Mouse (Mus musculus) stomach, postnatal 0 days (tissue): ENCODE results near the gene Ptpa. TPM values are rescaled to one million over a fixed set of nuclear protein-coding genes. Genes with fewer than 3 reads are reported as not detected.
A peak's percentile ranks its signal among the peaks of the same experiment; 100 is the strongest.

ENCODE experiments used
- ATAC-seq: fragments of 200-750 bp; cut with Nextera tagmentation; 2 replicates; pipeline ENCODE4 v1.8.0; 2017; ENCODE audit not compliant: low FRiP score, low TSS enrichment
- DNase-seq: peaks from one replicate; pipeline ENCODE4 v3.0.0-alpha.2; 2016; ENCODE audit warnings: low spot score
- H3K27ac ChIP-seq: fragments of 300-500 bp; sonication (generic); replicated peaks from 2 replicates; pipeline ENCODE4 v1.5.1; 2014; ENCODE audit warnings: mild to moderate bottlenecking, control low read depth
- H3K27me3 ChIP-seq: fragments of 300-500 bp; sonication (generic); 2 replicates; pipeline ENCODE4 v1.6.1; 2014; ENCODE audit warnings: low read length; ENCODE audit not compliant: control insufficient read depth, insufficient read depth
- H3K36me3 ChIP-seq: fragments of 300-500 bp; sonication (generic); 2 replicates; pipeline ENCODE4 v1.6.1; 2014; ENCODE audit warnings: low read length, mixed read lengths; ENCODE audit not compliant: control insufficient read depth, insufficient read depth
- H3K4me1 ChIP-seq: fragments of 300-500 bp; sonication (generic); replicated peaks from 2 replicates; pipeline ENCODE4 v1.6.1; 2014; ENCODE audit warnings: antibody characterized with exemption; ENCODE audit not compliant: control insufficient read depth, insufficient read depth
- H3K4me2 ChIP-seq: fragments of 300-500 bp; sonication (generic); replicated peaks from 2 replicates; pipeline ENCODE4 v1.6.1; 2014; ENCODE audit warnings: low read depth, mild to moderate bottlenecking, control low read depth, moderate library complexity
- H3K4me3 ChIP-seq: fragments of 300-500 bp; sonication (generic); 2 replicates; pipeline ENCODE4 v1.5.1; 2014; ENCODE audit warnings: low read depth, low read length, control low read depth
- H3K9ac ChIP-seq: fragments of 300-500 bp; sonication (generic); 2 replicates; pipeline ENCODE4 v1.6.1; 2014; ENCODE audit warnings: mild to moderate bottlenecking, low read length, control low read depth, mixed read lengths
- H3K9me3 ChIP-seq: fragments of 300-500 bp; sonication (generic); 2 replicates; pipeline ENCODE4 v1.6.1; 2016; ENCODE audit warnings: low read length; ENCODE audit not compliant: control insufficient read depth
- CTCF ChIP-seq: IDR thresholded peaks from 2 replicates; pipeline ENCODE4 v1.5.1; 2016; ENCODE audit warnings: antibody characterized with exemption, low read depth, mild to moderate bottlenecking, moderate library complexity
- EP300 ChIP-seq: optimal IDR thresholded peaks from 2 replicates; pipeline ENCODE3; 2016; ENCODE audit warnings: antibody characterized with exemption
- WGBS: fragments of 180-500 bp; shearing (Covaris S2); extraction: QIAGEN DNeasy Blood & Tissue Kit; methylation state at CpG from one replicate; pipeline ENCODE4 v1.1.7; 2014; 5-methylcytosine and 5-hydroxymethylcytosine counted together
- polyA plus RNA-seq: library from polyadenylated mRNA; unstranded; fragments of >200 nt; fragmentation: Nextera tagmentation; extraction: Ambion mirVana; gene quantifications from 2 replicates; pipeline ENCODE4 v1.2.1, GENCODE M21; 2015

The Ptpa gene
- polyA plus RNA-seq, 1 experiment from 2014 or later = 76.6 TPM

DNA sequence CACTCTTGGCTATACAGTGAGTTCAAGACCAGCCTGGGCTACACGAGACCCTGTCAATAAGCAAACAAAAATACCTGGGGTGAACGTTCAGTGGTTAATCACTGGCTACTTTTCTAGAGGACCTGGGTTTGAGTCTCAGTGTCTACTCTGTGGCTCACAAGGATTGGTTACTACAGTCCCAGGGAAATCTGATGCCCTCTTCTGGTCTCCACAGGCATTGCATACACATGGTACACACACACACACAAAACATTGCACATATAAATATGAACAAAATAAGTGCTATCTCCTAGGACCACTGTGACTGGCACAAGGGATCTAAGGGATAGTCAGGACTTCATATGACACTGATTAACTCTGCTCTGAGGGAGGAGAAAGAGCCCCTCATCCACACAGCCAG, 26.8 kb upstream of the Ptpa start:
- Histone ChIP-seq H3K4me1 (peaks cover 4% of the 10 kb centered on the region; the same call in 1 of the 2 replicates), H3K9me3 (no peaks in the 10 kb centered on the region), H3K4me3 (no peak overlapping the region), H3K36me3 (0 out of 2 replicates have a peak, but pooled peaks cover under 1% of the 10 kb centered on the region), H3K4me2 (no peak overlapping the region), H3K27me3 (no peaks in the 10 kb centered on the region), H3K27ac (no peak overlapping the region), H3K9ac (no peak overlapping the region)
- 89% methylated on average over 2 of the region's 2 CpGs for WGBS
- DNase-seq (no peak), ATAC-seq (no peak)
- peak; percentile 49 for TF ChIP-seq CTCF
- TF ChIP-seq EP300 = no peak

DNA sequence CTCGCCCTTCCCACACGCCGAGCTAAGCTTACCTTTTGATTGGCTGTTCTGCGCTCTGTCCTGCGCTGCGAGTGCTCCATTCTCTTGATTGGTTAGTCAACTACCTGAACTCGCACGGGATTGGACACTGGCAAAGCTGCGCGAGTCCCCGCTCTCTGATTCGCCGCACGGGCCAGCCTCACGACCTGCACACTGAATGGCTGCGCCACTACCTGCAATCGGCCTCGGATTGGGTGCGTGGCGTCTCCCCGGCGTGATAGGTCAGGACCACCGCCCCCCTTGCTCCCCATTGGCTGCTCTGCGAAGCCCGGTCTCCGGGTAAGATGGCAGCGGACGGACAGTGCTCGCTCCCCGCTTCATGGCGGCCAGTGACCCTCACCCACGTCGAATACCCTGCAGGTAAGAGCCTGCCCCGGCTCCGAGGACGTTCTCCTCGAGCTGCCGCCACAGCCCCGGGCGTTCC, 23.7 kb upstream of the Ptpa start, which contains the start of gene Dolpp1:
TSS of gene Dolpp1 (plus strand) at position 141 of the 463 bp plus-strand sequence.
- under 1% methylated on average over 40 of the region's 40 CpGs for WGBS
- peak within 1 kb of the TSS; percentile 87 for H3K4me3 ChIP-seq
- ATAC-seq = peak; percentile 96
- H3K27me3 ChIP-seq = no peaks in the 10 kb centered on the region
- TF ChIP-seq CTCF = peak; percentile 1; the same call in 1 of the 2 replicates
- peak; percentile 98 for TF ChIP-seq EP300
- peak; percentile 98 for DNase-seq
- H3K36me3 ChIP-seq = peaks cover 4% of the 10 kb centered on the region; the same call in 1 of the 2 replicates
- no peaks in the 10 kb centered on the region for H3K9me3 ChIP-seq
- peak within 1 kb of the TSS; percentile 86 for H3K27ac ChIP-seq
- H3K4me1 ChIP-seq = peaks cover 4% of the 10 kb centered on the region; the same call in 1 of the 2 replicates
- H3K9ac ChIP-seq = peak within 1 kb of the TSS; percentile 75
- peak within 1 kb of the TSS; percentile 68 for H3K4me2 ChIP-seq

DNA sequence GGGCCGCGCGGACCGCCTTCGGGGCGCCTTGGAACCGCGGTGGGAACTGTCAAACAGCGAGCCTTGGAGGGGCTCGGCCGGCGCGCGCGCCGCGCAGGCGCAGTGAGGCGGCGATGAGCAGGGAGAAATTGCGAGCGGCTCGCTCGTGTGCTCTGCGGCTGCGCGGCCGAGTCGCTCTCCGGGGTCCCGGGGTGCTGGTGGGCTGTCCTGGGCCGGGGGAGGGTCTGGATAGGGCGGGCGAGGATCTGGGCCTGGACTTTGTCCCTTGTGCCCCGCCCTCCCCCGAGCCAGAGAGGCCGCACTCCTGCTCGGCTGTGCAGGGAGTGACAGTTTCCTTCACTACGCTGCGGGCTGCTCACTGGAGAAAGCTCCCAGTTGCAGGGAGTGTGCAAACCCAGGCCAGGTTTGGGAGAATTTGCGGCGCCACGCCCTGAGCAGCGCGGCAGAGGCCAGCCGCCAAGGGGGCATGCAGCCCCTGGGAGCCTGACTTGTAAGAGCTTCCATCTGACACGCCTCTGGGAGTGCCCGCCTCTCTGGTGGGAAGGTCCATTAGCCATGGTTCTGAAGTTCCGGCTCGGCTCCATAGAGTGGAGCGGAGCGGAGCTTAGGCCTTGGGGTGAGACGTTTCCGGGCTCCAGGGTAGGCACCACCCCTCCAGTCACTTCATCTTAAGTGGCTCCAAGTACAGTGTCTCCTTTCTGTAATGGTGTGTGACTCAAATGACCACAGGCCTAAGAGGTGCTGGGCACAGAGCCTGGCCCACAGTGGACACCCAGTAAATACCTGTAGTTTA, 23.1 kb upstream of the Ptpa start:
- no peaks in the 10 kb centered on the region for H3K9me3 ChIP-seq
- peaks cover 4% of the 10 kb centered on the region; the same call in 1 of the 2 replicates for H3K4me1 ChIP-seq
- DNase-seq (peak; percentile 82), ATAC-seq (peak; percentile 53)
- H3K27me3 ChIP-seq = no peaks in the 10 kb centered on the region
- TF ChIP-seq EP300 (no peak), CTCF (no peak)
- WGBS = 1% methylated on average over 43 of the region's 54 CpGs
- H3K27ac ChIP-seq = peak overlapping the region; percentile 86
- H3K9ac ChIP-seq = peak overlapping the region; percentile 75
- peak overlapping the region; percentile 68 for H3K4me2 ChIP-seq
- H3K36me3 ChIP-seq = peaks cover 4% of the 10 kb centered on the region; the same call in 1 of the 2 replicates
- H3K4me3 ChIP-seq = peak overlapping the region; percentile 87

DNA sequence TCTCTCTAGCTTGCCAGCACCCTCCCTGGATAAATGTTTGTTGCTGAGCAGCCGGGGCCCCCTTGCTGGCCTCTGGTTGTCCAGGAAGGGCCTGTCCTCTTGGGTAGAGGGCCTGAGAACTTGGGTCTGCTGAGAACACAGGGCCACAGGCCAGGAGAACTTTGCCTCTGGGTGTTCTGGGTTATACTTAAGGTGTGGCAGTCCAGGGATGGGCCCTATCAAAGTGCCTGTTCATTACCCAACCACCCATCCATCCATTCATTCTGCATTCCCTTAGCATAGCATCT, 22.5 kb upstream of the Ptpa start:
- Histone ChIP-seq H3K4me3 (peak overlapping the region; percentile 87), H3K4me1 (peaks cover 4% of the 10 kb centered on the region; the same call in 1 of the 2 replicates), H3K36me3 (peaks cover 5% of the 10 kb centered on the region; the same call in 1 of the 2 replicates), H3K9me3 (no peaks in the 10 kb centered on the region), H3K27ac (peak overlapping the region; percentile 86), H3K27me3 (no peaks in the 10 kb centered on the region), H3K4me2 (peak overlapping the region; percentile 68), H3K9ac (peak overlapping the region; percentile 75)
- peak; percentile 18 for ATAC-seq
- 31% methylated on average over 1 of the region's 1 CpGs for WGBS
- DNase-seq = peak; percentile 74
- TF ChIP-seq EP300 (no peak), CTCF (no peak)

DNA sequence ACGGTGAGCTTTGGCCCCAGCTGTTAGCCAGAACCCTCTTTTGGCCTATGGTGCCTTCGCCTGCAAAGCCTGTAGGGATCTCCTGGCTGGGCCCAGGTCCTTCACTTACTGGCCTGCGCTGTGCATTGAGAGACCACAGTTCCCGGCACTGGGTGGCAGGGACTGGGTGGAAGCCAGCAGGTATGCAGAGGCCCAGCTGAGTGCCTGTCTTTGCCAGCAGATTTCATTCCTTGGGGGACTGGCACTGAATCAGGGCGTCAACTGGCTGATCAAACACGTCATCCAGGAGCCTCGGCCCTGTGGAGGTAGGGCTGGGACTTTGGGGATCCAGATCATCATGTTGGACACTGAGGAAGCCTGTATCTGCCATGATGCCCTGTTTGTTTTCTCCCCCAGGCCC, 20.1 kb upstream of the Ptpa start:
- no peaks in the 10 kb centered on the region for H3K27me3 ChIP-seq
- peaks cover 13% of the 10 kb centered on the region; the same call in 1 of the 2 replicates for H3K36me3 ChIP-seq
- ATAC-seq = no peak
- peaks cover 4% of the 10 kb centered on the region; the same call in 1 of the 2 replicates for H3K4me1 ChIP-seq
- H3K4me3 ChIP-seq = no peak overlapping the region
- WGBS = 74% methylated on average over 7 of the region's 7 CpGs
- H3K27ac ChIP-seq = peak overlapping the region; percentile 56
- no peak for TF ChIP-seq CTCF
- TF ChIP-seq EP300 = no peak
- no peak overlapping the region for H3K4me2 ChIP-seq
- no peaks in the 10 kb centered on the region for H3K9me3 ChIP-seq
- 0 out of 2 replicates have a peak overlapping the region, but pooled peaks have one; percentile 35 for H3K9ac ChIP-seq
- no peak for DNase-seq
